Mouse (Mus musculus) megakaryocyte, embryonic 14.5 days (primary cell): ENCODE measurements around the gene Jmjd8. TPM values are rescaled to one million over a fixed set of nuclear protein-coding genes. Genes with fewer than 3 reads are reported as not detected.
"Not testable (repeated sequence)": the region's sequence is repeated elsewhere in the genome, so short reads cannot be mapped to it uniquely, and the experiment has no call there.

Source experiments
- H3K27me3 ChIP-seq: replicated peaks from 2 replicates; pipeline ENCODE3; 2012; ENCODE audit warnings: inconsistent platforms
- H3K36me3 ChIP-seq: replicated peaks from 2 replicates; pipeline ENCODE3; 2012; ENCODE audit warnings: low read length, inconsistent platforms, mixed read lengths
- H3K4me1 ChIP-seq: 2 replicates; pipeline ENCODE4 v1.6.1; 2012; ENCODE audit warnings: inconsistent platforms
- H3K4me3 ChIP-seq: replicated peaks from 2 replicates; pipeline ENCODE3; 2012; ENCODE audit warnings: moderate library complexity, mild to moderate bottlenecking, inconsistent platforms
- H3K9me3 ChIP-seq: 2 replicates; pipeline ENCODE4 v1.6.1; 2012; ENCODE audit warnings: inconsistent platforms
- FLI1 ChIP-seq: IDR thresholded peaks from 2 replicates; pipeline ENCODE4 v1.6.1; 2012; ENCODE audit warnings: low read length, inconsistent platforms, mixed read lengths
- GATA1 ChIP-seq: IDR thresholded peaks from 3 replicates; pipeline ENCODE4 v1.6.1; 2012; ENCODE audit warnings: mixed read lengths, low read length, inconsistent platforms, borderline replicate concordance
- polyA plus RNA-seq: library from polyadenylated mRNA; stranded (reverse); fragments of >175 nt; gene quantifications from 2 replicates; pipeline ENCODE4 v1.2.3, GENCODE M21; 2012; ENCODE audit warnings: low replicate concordance; ENCODE audit not compliant: insufficient read depth

Jmjd8 gene
- polyA plus RNA-seq, 1 experiment: 7.8 TPM

DNA sequence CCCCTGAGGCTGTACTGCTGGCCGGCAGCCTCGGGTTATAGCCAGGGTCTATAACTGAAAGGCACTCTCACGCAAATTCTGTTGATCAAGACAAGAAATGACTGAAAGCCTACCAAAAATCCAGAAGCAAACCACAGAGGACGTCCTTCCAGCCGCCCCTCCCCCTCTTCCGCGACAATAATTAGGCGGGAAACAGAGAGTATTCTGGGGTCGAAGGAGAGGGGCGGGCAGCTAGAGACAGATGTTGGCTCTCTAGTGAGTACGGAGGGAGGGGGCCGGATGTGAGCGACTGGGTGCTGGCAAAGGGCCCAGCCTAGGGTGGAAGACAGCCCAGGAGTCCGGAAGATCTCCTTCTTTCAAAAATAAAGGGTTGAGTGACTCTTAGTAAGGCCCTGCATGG, 36.1 kb upstream of the Jmjd8 start, which contains the start of gene Fam173a:
Gene Fam173a (minus strand): TSS at position 287 of the 400 bp plus-strand sequence.
- Histone ChIP-seq H3K27me3 (peaks cover 20% of the 10 kb centered on the region), H3K9me3 (no peaks in the 10 kb centered on the region), H3K4me1 (peaks cover 70% of the 10 kb centered on the region), H3K4me3 (peak within 1 kb of the TSS; percentile 95), H3K36me3 (peaks cover 39% of the 10 kb centered on the region)
- TF ChIP-seq FLI1: no peak
- TF ChIP-seq GATA1: no peak

DNA sequence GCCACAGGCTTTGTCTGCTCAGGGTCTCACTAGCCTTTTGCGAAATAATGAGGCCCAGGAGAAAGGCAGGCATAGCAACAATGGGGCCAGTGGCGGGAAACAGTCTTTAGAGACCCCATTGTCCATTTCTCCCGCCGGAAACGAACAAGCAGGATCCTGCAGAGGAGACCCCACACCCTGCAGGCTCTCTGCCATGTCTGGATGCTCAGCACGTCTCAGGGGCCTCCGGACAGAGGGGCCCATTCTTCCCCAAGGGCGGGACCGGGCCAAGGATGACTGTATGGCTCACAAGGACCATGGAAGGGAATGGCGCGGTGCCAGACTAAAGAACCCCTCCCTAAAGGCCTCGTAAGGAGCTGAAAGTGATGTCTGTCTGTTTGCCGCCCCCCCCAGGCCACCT, 34.5 kb upstream of the Jmjd8 start:
- peaks cover 71% of the 10 kb centered on the region for H3K4me1 ChIP-seq
- H3K36me3 ChIP-seq: peaks cover 26% of the 10 kb centered on the region
- H3K27me3 ChIP-seq: peaks cover 21% of the 10 kb centered on the region
- no peak overlapping the region for H3K4me3 ChIP-seq
- no peaks in the 10 kb centered on the region for H3K9me3 ChIP-seq
- no peak for TF ChIP-seq GATA1
- no peak for TF ChIP-seq FLI1

DNA sequence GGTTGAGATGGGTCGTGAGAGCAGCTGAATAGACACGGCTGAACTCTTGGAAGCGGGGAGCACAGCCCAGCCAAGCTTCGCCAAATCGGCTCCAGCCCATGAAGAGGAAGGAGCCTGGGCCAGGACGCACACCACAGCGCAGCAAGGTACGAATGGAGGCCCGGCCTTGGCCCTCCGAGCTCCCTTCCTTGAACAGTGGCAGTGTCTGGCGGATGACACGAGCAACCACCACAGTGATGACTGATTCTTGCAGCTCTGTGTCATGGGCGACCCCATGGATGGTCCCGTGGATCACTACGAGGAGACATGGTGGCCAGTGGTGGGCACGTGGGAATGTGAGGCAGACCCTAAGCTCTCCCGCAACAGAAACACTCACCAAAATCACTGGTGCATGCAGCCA, 33.7 kb upstream of the Jmjd8 start:
- TF ChIP-seq GATA1 (no peak), FLI1 (no peak)
- peak overlapping the region; percentile 13 for H3K4me3 ChIP-seq
- H3K9me3 ChIP-seq: no peaks in the 10 kb centered on the region
- H3K4me1 ChIP-seq: peaks cover 71% of the 10 kb centered on the region
- peaks cover 21% of the 10 kb centered on the region for H3K27me3 ChIP-seq
- peaks cover 19% of the 10 kb centered on the region for H3K36me3 ChIP-seq

DNA sequence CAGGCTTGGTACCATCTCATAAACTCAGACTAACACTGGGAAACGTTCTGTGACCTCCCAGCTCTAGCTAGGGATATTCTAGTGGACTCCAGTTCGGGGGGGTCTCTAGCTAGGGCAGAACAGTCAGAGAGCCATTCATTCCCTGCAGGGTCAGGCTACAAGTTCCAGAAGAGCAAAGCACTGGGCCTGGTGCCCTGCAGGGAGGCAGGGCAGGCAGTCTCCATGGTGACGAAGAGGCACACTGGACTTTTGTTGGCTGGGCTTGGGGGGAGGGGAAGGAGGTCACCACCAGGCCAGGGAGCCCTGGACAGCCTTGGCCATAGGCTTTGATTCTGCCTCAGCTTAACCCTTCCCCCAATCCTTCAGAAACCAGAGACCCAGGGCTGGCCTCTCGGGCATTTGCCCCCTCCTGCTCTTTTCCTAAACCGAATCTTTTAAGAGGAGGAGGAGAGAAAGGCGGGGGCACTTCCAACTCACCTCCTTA, 33.0 kb upstream of the Jmjd8 start, which contains the start of gene AC134908.4:
Gene AC134908.4 (minus strand): TSS at position 51 of the 484 bp plus-strand sequence.
- Histone ChIP-seq H3K36me3 (peaks cover 15% of the 10 kb centered on the region), H3K9me3 (no peaks in the 10 kb centered on the region), H3K4me1 (peaks cover 69% of the 10 kb centered on the region), H3K27me3 (peaks cover 21% of the 10 kb centered on the region), H3K4me3 (peak within 1 kb of the TSS; percentile 91)
- TF ChIP-seq FLI1: no peak

DNA sequence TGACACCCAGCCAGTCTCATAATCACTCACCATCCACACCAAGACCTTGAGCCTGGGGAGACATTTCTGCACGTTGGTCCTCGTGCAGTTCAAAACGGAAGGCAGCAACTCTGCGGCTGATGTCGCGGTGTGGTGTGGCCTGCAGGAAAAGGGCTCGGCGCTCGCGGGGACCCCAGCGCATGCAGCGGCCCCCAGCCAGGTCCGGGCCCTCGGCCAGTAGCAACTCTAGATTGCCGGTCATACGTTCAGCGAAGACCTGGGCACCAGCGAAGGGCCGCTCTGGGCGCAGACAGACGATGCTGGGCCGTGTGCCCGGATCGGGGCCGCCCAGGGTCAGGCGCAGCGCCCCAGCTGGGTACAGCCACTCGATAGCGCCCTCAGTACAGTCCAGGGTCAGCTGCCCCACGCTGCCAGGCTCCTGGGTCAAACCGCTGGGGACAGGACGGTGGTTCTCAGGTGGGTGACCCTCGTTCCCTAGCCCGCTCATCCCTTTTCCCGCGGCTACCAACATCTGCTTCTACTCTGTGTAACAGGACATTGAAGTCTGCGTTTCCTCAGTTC, 32.4 kb upstream of the Jmjd8 start:
- peaks cover 12% of the 10 kb centered on the region for H3K36me3 ChIP-seq
- H3K27me3 ChIP-seq: peaks cover 18% of the 10 kb centered on the region
- no peaks in the 10 kb centered on the region for H3K9me3 ChIP-seq
- H3K4me1 ChIP-seq: peaks cover 62% of the 10 kb centered on the region
- no peak for TF ChIP-seq FLI1
- TF ChIP-seq GATA1: no peak
- H3K4me3 ChIP-seq: peak overlapping the region; percentile 91

DNA sequence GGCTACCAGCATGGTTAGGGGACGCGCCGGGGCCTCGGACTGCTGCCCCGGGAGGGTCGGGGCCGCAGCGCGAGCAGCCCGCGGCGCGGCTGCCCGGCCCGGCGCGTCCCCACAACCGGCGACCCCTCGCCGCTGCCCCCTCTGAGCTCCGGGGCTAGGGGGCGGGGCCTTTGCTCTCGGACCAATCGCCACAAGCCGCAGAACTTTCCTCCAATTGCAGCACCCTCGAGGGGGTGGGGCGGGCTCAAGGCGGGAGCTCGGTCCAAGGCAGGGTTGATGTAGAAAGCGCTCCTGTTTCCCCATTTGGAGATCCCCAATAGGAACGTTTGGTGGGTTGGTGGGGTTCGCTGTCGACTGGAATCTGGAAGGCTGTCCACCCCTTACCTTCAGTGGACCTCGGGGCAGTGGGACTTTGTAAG, 31.7 kb upstream of the Jmjd8 start, which contains the start of gene Metrn:
Gene Metrn (minus strand): TSS at position 186 of the 419 bp plus-strand sequence.
- H3K36me3 ChIP-seq: peaks cover 12% of the 10 kb centered on the region
- H3K4me1 ChIP-seq: peaks cover 56% of the 10 kb centered on the region
- H3K4me3 ChIP-seq: peak within 1 kb of the TSS; percentile 91
- H3K9me3 ChIP-seq: no peaks in the 10 kb centered on the region
- H3K27me3 ChIP-seq: peaks cover 22% of the 10 kb centered on the region
- TF ChIP-seq GATA1 (no peak), FLI1 (no peak)

DNA sequence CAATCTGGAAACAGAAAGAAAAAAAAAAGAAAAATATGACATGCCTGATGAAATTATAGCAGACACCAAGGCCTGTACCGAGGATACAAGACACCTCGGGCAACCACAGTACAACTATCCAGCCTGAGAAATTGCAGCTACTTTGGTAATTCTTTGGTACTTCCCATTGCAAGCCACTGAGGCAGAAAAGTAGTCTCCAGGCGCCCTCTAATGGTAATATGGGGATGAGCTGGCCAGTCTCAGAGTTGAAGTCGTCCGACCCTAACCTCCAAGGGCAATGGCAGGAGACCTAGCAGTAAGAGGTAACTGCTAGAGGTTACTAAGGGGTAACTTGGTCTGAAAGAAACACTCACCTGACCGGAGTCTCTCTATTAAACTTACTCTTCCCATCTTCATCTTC, 27.6 kb upstream of the Jmjd8 start:
- Histone ChIP-seq H3K4me3 (no peak overlapping the region), H3K27me3 (peaks cover 40% of the 10 kb centered on the region), H3K36me3 (no peaks in the 10 kb centered on the region)

DNA sequence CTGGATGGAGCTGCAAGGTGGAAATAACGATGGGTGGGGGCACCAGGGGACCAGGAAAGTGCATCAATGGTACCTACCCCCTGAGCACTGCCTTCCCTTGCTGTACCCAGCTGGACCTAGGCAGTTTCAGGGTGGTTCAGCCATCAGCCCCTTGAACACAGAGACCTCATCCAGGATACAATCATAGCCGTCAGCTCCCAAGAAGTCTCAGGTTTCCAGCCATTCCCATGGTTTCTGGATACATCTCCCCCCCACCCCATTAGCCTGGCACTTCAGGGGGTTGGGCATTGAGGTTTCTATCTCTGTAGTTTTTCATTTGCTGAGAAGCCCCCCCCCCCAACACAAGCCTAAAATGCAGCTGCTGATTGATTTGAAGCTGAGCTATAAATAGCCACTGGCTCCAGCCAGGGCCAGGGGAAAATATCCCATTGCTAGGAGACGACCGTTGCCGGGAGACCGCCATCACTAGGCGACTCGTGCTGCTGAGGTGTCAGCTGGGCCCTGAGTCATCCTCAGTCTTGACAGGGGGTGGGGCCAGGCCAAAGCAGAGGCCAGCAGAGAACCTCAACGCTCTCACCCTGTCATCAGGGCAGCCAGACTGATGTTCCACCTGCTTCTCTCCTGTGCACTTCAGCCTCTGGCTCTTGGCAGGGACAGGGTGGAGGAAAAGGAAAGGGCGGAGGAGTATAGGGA, 25.7 kb upstream of the Jmjd8 start:
- H3K27me3 ChIP-seq: peaks cover 50% of the 10 kb centered on the region
- peaks cover 4% of the 10 kb centered on the region; the same call in 1 of the 2 replicates for H3K4me1 ChIP-seq
- TF ChIP-seq FLI1 (no peak), GATA1 (no peak)
- no peaks in the 10 kb centered on the region for H3K9me3 ChIP-seq
- no peaks in the 10 kb centered on the region for H3K36me3 ChIP-seq
- H3K4me3 ChIP-seq: no peak overlapping the region

More for the DNA sequence above, 27.6 kb upstream of the Jmjd8 start:
- peaks cover 20% of the 10 kb centered on the region for H3K4me1 ChIP-seq
- no peak for TF ChIP-seq GATA1
- TF ChIP-seq FLI1: no peak
- H3K9me3 ChIP-seq: no peaks in the 10 kb centered on the region

DNA sequence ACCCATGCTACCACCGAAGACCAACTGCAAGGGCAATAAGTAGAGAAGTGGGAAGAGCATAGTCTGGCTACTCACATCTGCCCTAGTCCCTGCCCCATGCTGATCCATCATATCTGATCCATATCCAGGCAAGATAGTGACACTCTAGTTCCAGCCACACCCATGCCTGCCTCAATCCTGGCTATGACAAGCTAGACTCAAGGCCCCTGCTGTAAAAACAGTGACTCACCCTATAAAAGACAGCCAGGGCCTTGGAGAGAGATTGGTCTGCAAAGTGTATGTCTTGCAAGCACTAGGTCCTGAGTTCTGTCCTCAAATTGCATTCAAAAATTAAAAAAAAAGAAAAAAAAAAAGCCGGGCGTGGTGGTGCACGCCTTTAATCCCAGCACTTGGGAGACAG, 22.2 kb upstream of the Jmjd8 start:
- no peaks in the 10 kb centered on the region for H3K9me3 ChIP-seq
- H3K4me1 ChIP-seq: peaks cover 22% of the 10 kb centered on the region
- H3K27me3 ChIP-seq: peaks cover 82% of the 10 kb centered on the region
- TF ChIP-seq FLI1 (no peak), GATA1 (no peak)
- no peak overlapping the region for H3K4me3 ChIP-seq
- no peaks in the 10 kb centered on the region for H3K36me3 ChIP-seq

DNA sequence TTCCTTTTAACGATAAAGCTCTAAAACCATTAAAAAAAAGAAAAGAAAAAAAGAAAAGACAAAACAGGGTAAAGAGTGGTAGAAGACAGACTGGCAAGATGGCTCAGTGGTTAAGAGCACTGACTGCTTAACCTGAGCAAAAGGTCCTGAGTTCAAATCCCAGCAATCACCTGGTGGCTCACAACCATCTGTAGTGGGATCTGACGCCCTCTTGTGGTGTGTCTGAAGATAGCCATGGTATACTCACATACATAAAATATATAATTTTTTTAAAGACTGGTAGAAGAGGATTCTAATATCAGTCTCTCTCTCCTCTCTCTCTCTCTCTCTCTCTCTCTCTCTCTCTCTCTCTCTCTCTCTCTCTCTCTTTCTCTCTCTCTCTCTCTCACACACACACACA, 21.2 kb upstream of the Jmjd8 start:
- not testable (repeated sequence) for H3K4me3 ChIP-seq, H3K36me3 ChIP-seq, H3K9me3 ChIP-seq
- Histone ChIP-seq H3K4me1 (peaks cover 22% of the 10 kb centered on the region), H3K27me3 (peaks cover 84% of the 10 kb centered on the region)
